In the genomic region with DNA sequence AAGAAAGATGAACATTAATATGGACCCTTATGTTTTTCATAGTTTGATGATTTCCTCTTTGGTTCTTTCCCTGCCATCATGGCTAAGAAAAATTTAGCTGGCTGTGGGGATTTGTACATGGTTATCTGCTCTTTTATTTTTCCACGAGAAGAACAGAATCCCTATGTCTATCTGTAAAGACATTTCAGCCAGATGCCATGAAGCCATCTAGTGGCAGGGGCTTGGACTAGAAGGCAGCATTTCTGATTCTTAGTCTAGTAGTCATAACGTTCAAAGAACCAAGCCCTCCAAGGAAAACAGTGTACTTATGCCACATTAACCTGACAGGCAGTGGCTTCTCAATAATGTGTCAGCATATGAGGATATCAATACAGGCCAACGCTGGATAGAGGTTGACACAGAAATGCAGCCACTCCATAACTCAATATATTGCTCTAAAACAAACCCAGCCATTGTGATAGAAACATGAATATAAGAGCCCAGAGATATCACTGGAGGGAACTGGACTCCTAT, we compare ENCODE assay signal across 21 mouse cellular contexts. TPM values are rescaled to one million over a fixed set of nuclear protein-coding genes. Genes with fewer than 3 reads are reported as not detected.
A peak's percentile ranks its signal among the peaks of the same experiment; 100 is the strongest.
DNase-seq lines count a peak whose midpoint lies in the region; ATAC-seq and TF ChIP-seq lines count a peak whose summit lies in the region.
"Had no signal": no experiment of that assay in that cellular context is flagged by ENCODE, and none has a peak within 500 bp of the region (broad histone marks: within the 10 kb centered on the region; RNA-seq: fewer than 3 reads in every experiment).

No protein-coding gene starts in this region.

- POLR2A ChIA-PET in Patski (lab: Charles Lee): no interaction called here

- TF ChIP-seq CTCF in forebrain, postnatal 0 days (IDR thresholded peaks at IDR 0.05; ENCODE audit: low read depth): peak; percentile 11; the same call in 1 of the 2 replicates
- TF ChIP-seq CTCF in hindbrain, postnatal 0 days (IDR thresholded peaks at IDR 0.05; ENCODE audit: low read depth): peak; percentile 41
- TF ChIP-seq CTCF in lung, embryonic 14.5 days (IDR thresholded peaks at IDR 0.05; ENCODE audit: low read depth): peak; percentile 35
- peak; percentile 27 for TF ChIP-seq CTCF in Patski (IDR thresholded peaks at IDR 0.05)

- DNase-seq in forebrain, postnatal 0 days: no peak
- no peak for DNase-seq in forebrain, embryonic 10.5 days (ENCODE audit: extremely low spot score, low spot score)
- no peak for DNase-seq in hindbrain, postnatal 0 days (ENCODE audit: low spot score)
- no peak for DNase-seq in lung, embryonic 14.5 days
- no peak for DNase-seq in lung, postnatal 36 days
- DNase-seq in Patski (ENCODE audit: low read depth, low spot score): no peak
- DNase-seq: adrenal gland, postnatal 10 days; B cell, adult 2 months; cerebellum, adult 11-12 months; cerebellum, adult 9-10 months; cerebellum, postnatal 25 days; gastrocnemius, postnatal 14 days; heart, postnatal 4 days had no signal

- H3K4me2 ChIP-seq in forebrain, postnatal 0 days (ENCODE audit: low read depth): no peak overlapping the region
- H3K4me2 ChIP-seq in hindbrain, postnatal 0 days (ENCODE audit: low read depth, low read length): no peak overlapping the region
- no peak overlapping the region for H3K4me2 ChIP-seq in hindbrain, embryonic 16.5 days (ENCODE audit: low read length)
- H3K4me2 ChIP-seq in lung, embryonic 14.5 days: no peak overlapping the region
- no peak overlapping the region for H3K4me2 ChIP-seq in intestine, embryonic 15.5 days (replicated peaks)
- H3K4me2 ChIP-seq: embryonic facial prominence, embryonic 12.5 days; forebrain, embryonic 12.5 days; hindbrain, embryonic 12.5 days had no signal

- no peak for ATAC-seq in forebrain, postnatal 0 days
- no peak for ATAC-seq in hindbrain, postnatal 0 days
- no peak for ATAC-seq in hindbrain, embryonic 16.5 days
- no peak for ATAC-seq in lung, embryonic 14.5 days (ENCODE audit: insufficient read depth)
- ATAC-seq in Patski: no peak
- ATAC-seq in intestine, embryonic 15.5 days: no peak
- ATAC-seq: CD4-positive, CD25-positive, alpha-beta regulatory T cell, adult 4 months; forebrain, embryonic 16.5 days had no signal

- 68% methylated on average over 3 of the region's 3 CpGs for WGBS in forebrain, postnatal 0 days
- 67% methylated on average over 3 of the region's 3 CpGs for WGBS in forebrain, embryonic 10.5 days
- WGBS in hindbrain, postnatal 0 days: 52% methylated on average over 3 of the region's 3 CpGs
- WGBS in hindbrain, embryonic 16.5 days: 67% methylated on average over 3 of the region's 3 CpGs
- 29% methylated on average over 3 of the region's 3 CpGs for WGBS in lung, embryonic 14.5 days
- WGBS in intestine, embryonic 15.5 days: 49% methylated on average over 3 of the region's 3 CpGs

- H3K9me3 ChIP-seq in forebrain, postnatal 0 days (ENCODE audit: low read length): no peaks in the 10 kb centered on the region
- no peaks in the 10 kb centered on the region for H3K9me3 ChIP-seq in forebrain, embryonic 10.5 days
- no peaks in the 10 kb centered on the region for H3K9me3 ChIP-seq in hindbrain, postnatal 0 days (ENCODE audit: low read length)
- no peaks in the 10 kb centered on the region for H3K9me3 ChIP-seq in hindbrain, embryonic 16.5 days (ENCODE audit: control insufficient read depth, low read length)
- H3K9me3 ChIP-seq in lung, embryonic 14.5 days (ENCODE audit: low read depth, low read length): no peaks in the 10 kb centered on the region
- H3K9me3 ChIP-seq in intestine, embryonic 15.5 days: no peaks in the 10 kb centered on the region
- H3K9me3 ChIP-seq: embryonic facial prominence, embryonic 12.5 days; forebrain, embryonic 12.5 days; G1E; hindbrain, embryonic 12.5 days had no signal

- in situ Hi-C loops in Patski (cut with MboI; ENCODE audit: low pct_unique_long_range_greater_than_20kb): no loop called here

- no peaks in the 10 kb centered on the region for H3K27me3 ChIP-seq in forebrain, postnatal 0 days (ENCODE audit: insufficient read depth, low read length)
- peaks cover 1% of the 10 kb centered on the region for H3K27me3 ChIP-seq in forebrain, embryonic 10.5 days (ENCODE audit: poor library complexity, severe bottlenecking)
- no peaks in the 10 kb centered on the region for H3K27me3 ChIP-seq in hindbrain, postnatal 0 days (ENCODE audit: insufficient read depth, low read length)
- no peaks in the 10 kb centered on the region for H3K27me3 ChIP-seq in hindbrain, embryonic 16.5 days (replicated peaks; ENCODE audit: control insufficient read depth, insufficient read depth, low read length)
- H3K27me3 ChIP-seq in lung, embryonic 14.5 days (ENCODE audit: insufficient read depth, low read length): peaks cover 5% of the 10 kb centered on the region
- H3K27me3 ChIP-seq in Patski: no peaks in the 10 kb centered on the region
- no peaks in the 10 kb centered on the region for H3K27me3 ChIP-seq in intestine, embryonic 15.5 days (replicated peaks)

- H3K4me1 ChIP-seq in forebrain, postnatal 0 days (ENCODE audit: insufficient read depth): no peaks in the 10 kb centered on the region
- H3K4me1 ChIP-seq in forebrain, embryonic 10.5 days: peaks cover 6% of the 10 kb centered on the region
- H3K4me1 ChIP-seq in hindbrain, postnatal 0 days (ENCODE audit: insufficient read depth, low read length): no peaks in the 10 kb centered on the region
- H3K4me1 ChIP-seq in hindbrain, embryonic 16.5 days (ENCODE audit: control insufficient read depth, insufficient read depth, low read depth, low read length): no peaks in the 10 kb centered on the region
- no peaks in the 10 kb centered on the region for H3K4me1 ChIP-seq in lung, embryonic 14.5 days (ENCODE audit: insufficient read depth)
- H3K4me1 ChIP-seq in intestine, embryonic 15.5 days (replicated peaks): no peaks in the 10 kb centered on the region
- H3K4me1 ChIP-seq: hindbrain, embryonic 12.5 days had no signal

- CTCF ChIA-PET in Patski (lab: Charles Lee): no interaction called here

- H3K4me3 ChIP-seq in forebrain, postnatal 0 days (ENCODE audit: low read depth, low read length): no peak overlapping the region
- H3K4me3 ChIP-seq in forebrain, embryonic 10.5 days: no peak overlapping the region
- no peak overlapping the region for H3K4me3 ChIP-seq in hindbrain, postnatal 0 days (ENCODE audit: low read length)
- H3K4me3 ChIP-seq in hindbrain, embryonic 16.5 days (ENCODE audit: low read length): no peak overlapping the region
- H3K4me3 ChIP-seq in lung, embryonic 14.5 days (ENCODE audit: low read depth, low read length): no peak overlapping the region
- no peak overlapping the region for H3K4me3 ChIP-seq in intestine, embryonic 15.5 days (replicated peaks)
- H3K4me3 ChIP-seq: embryonic facial prominence, embryonic 12.5 days; forebrain, embryonic 12.5 days; hindbrain, embryonic 12.5 days had no signal

- no peak overlapping the region for H3K27ac ChIP-seq in forebrain, postnatal 0 days (ENCODE audit: low read depth, low read length)
- H3K27ac ChIP-seq in forebrain, embryonic 10.5 days: no peak overlapping the region
- no peak overlapping the region for H3K27ac ChIP-seq in hindbrain, postnatal 0 days
- no peak overlapping the region for H3K27ac ChIP-seq in hindbrain, embryonic 16.5 days (ENCODE audit: low read depth, low read length)
- no peak overlapping the region for H3K27ac ChIP-seq in lung, embryonic 14.5 days (ENCODE audit: low read depth)
- no peak overlapping the region for H3K27ac ChIP-seq in intestine, embryonic 15.5 days
- H3K27ac ChIP-seq: embryonic facial prominence, embryonic 12.5 days; forebrain, embryonic 12.5 days; hindbrain, embryonic 12.5 days had no signal

- H3K36me3 ChIP-seq in forebrain, postnatal 0 days (ENCODE audit: insufficient read depth): no peaks in the 10 kb centered on the region
- H3K36me3 ChIP-seq in forebrain, embryonic 10.5 days (replicated peaks): no peaks in the 10 kb centered on the region
- no peaks in the 10 kb centered on the region for H3K36me3 ChIP-seq in hindbrain, postnatal 0 days (ENCODE audit: insufficient read depth, low read length)
- H3K36me3 ChIP-seq in hindbrain, embryonic 16.5 days (ENCODE audit: control insufficient read depth, insufficient read depth, low read length): no peaks in the 10 kb centered on the region
- no peaks in the 10 kb centered on the region for H3K36me3 ChIP-seq in lung, embryonic 14.5 days (ENCODE audit: insufficient read depth)
- H3K36me3 ChIP-seq in intestine, embryonic 15.5 days: no peaks in the 10 kb centered on the region
- H3K36me3 ChIP-seq: embryonic facial prominence, embryonic 12.5 days; forebrain, embryonic 12.5 days; G1E; hindbrain, embryonic 12.5 days had no signal

- H3K9ac ChIP-seq in forebrain, postnatal 0 days: no peak overlapping the region
- H3K9ac ChIP-seq in hindbrain, postnatal 0 days (replicated peaks; ENCODE audit: low read length): no peak overlapping the region
- H3K9ac ChIP-seq in hindbrain, embryonic 16.5 days (ENCODE audit: low read depth, low read length): no peak overlapping the region
- no peak overlapping the region for H3K9ac ChIP-seq in lung, embryonic 14.5 days
- no peak overlapping the region for H3K9ac ChIP-seq in intestine, embryonic 15.5 days
- H3K9ac ChIP-seq: embryonic facial prominence, embryonic 12.5 days; forebrain, embryonic 12.5 days; hindbrain, embryonic 12.5 days had no signal

RNA-seq across cellular contexts. Expression of a gene that starts 21.4 kb away (rescaled TPM):
- 9.4 and 15.6 TPM in 2 replicates for total RNA-seq in forebrain, postnatal 0 days (2014; rRNA removed)
- polyA plus RNA-seq in forebrain, postnatal 0 days (2015; fragmentation: Nextera tagmentation; extraction: Ambion mirVana): 1.9 and 2.3 TPM in 2 replicates
- 2.5 and 2.6 TPM in 2 replicates for polyA plus RNA-seq in forebrain, embryonic 10.5 days (2016; fragmentation: Nextera tagmentation; extraction: Ambion mirVana)
- total RNA-seq in hindbrain, postnatal 0 days (2014; rRNA removed): 11.9 and 16.2 TPM in 2 replicates
- 1.8 and 2.0 TPM in 2 replicates for polyA plus RNA-seq in hindbrain, postnatal 0 days (2015; fragmentation: Nextera tagmentation; extraction: Ambion mirVana)
- 0.63 and 0.84 TPM in 2 replicates for polyA plus RNA-seq in hindbrain, embryonic 16.5 days (2015; fragmentation: Nextera tagmentation; extraction: Ambion mirVana)
- 0.63 and 0.74 TPM in 2 replicates for polyA plus RNA-seq in lung, embryonic 14.5 days (2014; fragmentation: Nextera tagmentation; extraction: Ambion mirVana)
- polyA plus RNA-seq in Patski (2021): 29.1 TPM
- polyA plus RNA-seq in intestine, embryonic 15.5 days (2015; fragmentation: Nextera tagmentation; extraction: Ambion mirVana): 0.19 and 0.23 TPM in 2 replicates
- polyA plus RNA-seq: CD4-positive, CD25-positive, alpha-beta regulatory T cell, adult 4 months; G1E had no signal
